Mouse (Mus musculus): Measurements from ENCODE around the gene Eif4e3. TPM values are rescaled to one million over a fixed set of nuclear protein-coding genes. Genes with fewer than 3 reads are reported as not detected.

Gene Eif4e3
- total and polyA plus RNA-seq, 2 experiments from 2014 or later, result 15.4 to 18.9 TPM

GRCm38 (mm10) chr6:99604758-99605157 is 61.8 kb downstream of the Eif4e3 start:
- TF ChIP-seq CTCF (IDR thresholded peaks at IDR 0.05; ENCODE audit: low read depth) (no peak), EP300 (IDR thresholded peaks at IDR 0.05; ENCODE audit: low read depth) (no peak)
- peak; percentile 68 for ATAC-seq (ENCODE audit: insufficient read depth, low read depth)
- 35% methylated on average over 2 of the region's 2 CpGs for WGBS
- Histone ChIP-seq H3K27me3 (ENCODE audit: control insufficient read depth, insufficient read depth, low read length) (no peaks in the 10 kb centered on the region), H3K4me3 (ENCODE audit: low read depth, low read length) (no peak overlapping the region), H3K4me1 (ENCODE audit: control insufficient read depth, insufficient read depth) (0 out of 2 replicates have a peak, but pooled peaks cover 3% of the 10 kb centered on the region), H3K27ac (ENCODE audit: low read depth) (no peak overlapping the region), H3K9ac (replicated peaks; ENCODE audit: low read depth, low read length) (no peak overlapping the region), H3K4me2 (ENCODE audit: low read depth, low read length) (no peak overlapping the region), H3K9me3 (replicated peaks; ENCODE audit: control insufficient read depth, low read length) (no peaks in the 10 kb centered on the region), H3K36me3 (replicated peaks; ENCODE audit: control insufficient read depth, insufficient read depth, low read length) (no peaks in the 10 kb centered on the region)
- DNase-seq (ENCODE audit: low spot score), result peak; percentile 57

GRCm38 (mm10) chr6:99602434-99602833 is 64.1 kb downstream of the Eif4e3 start:
- H3K27ac ChIP-seq (ENCODE audit: low read depth), result no peak overlapping the region
- TF ChIP-seq EP300 (IDR thresholded peaks at IDR 0.05; ENCODE audit: low read depth), result no peak
- TF ChIP-seq CTCF (IDR thresholded peaks at IDR 0.05; ENCODE audit: low read depth), result no peak
- H3K4me3 ChIP-seq (ENCODE audit: low read depth, low read length), result no peak overlapping the region
- no peak overlapping the region for H3K9ac ChIP-seq (replicated peaks; ENCODE audit: low read depth, low read length)
- no peak for ATAC-seq (ENCODE audit: insufficient read depth, low read depth)
- H3K4me1 ChIP-seq (ENCODE audit: control insufficient read depth, insufficient read depth), result 0 out of 2 replicates have a peak, but pooled peaks cover 3% of the 10 kb centered on the region
- no peak overlapping the region for H3K4me2 ChIP-seq (ENCODE audit: low read depth, low read length)
- DNase-seq (ENCODE audit: low spot score), result no peak
- WGBS, result 83% methylated on average over 7 of the region's 7 CpGs
- H3K36me3 ChIP-seq (replicated peaks; ENCODE audit: control insufficient read depth, insufficient read depth, low read length), result no peaks in the 10 kb centered on the region
- no peaks in the 10 kb centered on the region for H3K27me3 ChIP-seq (ENCODE audit: control insufficient read depth, insufficient read depth, low read length)
- no peaks in the 10 kb centered on the region for H3K9me3 ChIP-seq (replicated peaks; ENCODE audit: control insufficient read depth, low read length)

- no peaks in the 10 kb centered on the region for H3K36me3 ChIP-seq (replicated peaks; ENCODE audit: control insufficient read depth, insufficient read depth, low read length)
- H3K27ac ChIP-seq (ENCODE audit: low read depth), result no peak overlapping the region
- H3K4me3 ChIP-seq (ENCODE audit: low read depth, low read length), result no peak overlapping the region
- ATAC-seq (ENCODE audit: insufficient read depth, low read depth), result no peak
- DNase-seq (ENCODE audit: low spot score), result no peak
- H3K9me3 ChIP-seq (replicated peaks; ENCODE audit: control insufficient read depth, low read length), result no peaks in the 10 kb centered on the region
- H3K27me3 ChIP-seq (ENCODE audit: control insufficient read depth, insufficient read depth, low read length), result no peaks in the 10 kb centered on the region
- TF ChIP-seq EP300 (IDR thresholded peaks at IDR 0.05; ENCODE audit: low read depth), result no peak
- TF ChIP-seq CTCF (IDR thresholded peaks at IDR 0.05; ENCODE audit: low read depth), result no peak
- WGBS, result 61% methylated on average over 8 of the region's 8 CpGs
- H3K9ac ChIP-seq (replicated peaks; ENCODE audit: low read depth, low read length), result no peak overlapping the region
- no peak overlapping the region for H3K4me2 ChIP-seq (ENCODE audit: low read depth, low read length)
- H3K4me1 ChIP-seq (ENCODE audit: control insufficient read depth, insufficient read depth), result 0 out of 2 replicates have a peak, but pooled peaks cover 3% of the 10 kb centered on the region
These were observed 65.7 kb downstream of the Eif4e3 start for GRCm38 (mm10) chr6:99600886-99601285.

DNA sequence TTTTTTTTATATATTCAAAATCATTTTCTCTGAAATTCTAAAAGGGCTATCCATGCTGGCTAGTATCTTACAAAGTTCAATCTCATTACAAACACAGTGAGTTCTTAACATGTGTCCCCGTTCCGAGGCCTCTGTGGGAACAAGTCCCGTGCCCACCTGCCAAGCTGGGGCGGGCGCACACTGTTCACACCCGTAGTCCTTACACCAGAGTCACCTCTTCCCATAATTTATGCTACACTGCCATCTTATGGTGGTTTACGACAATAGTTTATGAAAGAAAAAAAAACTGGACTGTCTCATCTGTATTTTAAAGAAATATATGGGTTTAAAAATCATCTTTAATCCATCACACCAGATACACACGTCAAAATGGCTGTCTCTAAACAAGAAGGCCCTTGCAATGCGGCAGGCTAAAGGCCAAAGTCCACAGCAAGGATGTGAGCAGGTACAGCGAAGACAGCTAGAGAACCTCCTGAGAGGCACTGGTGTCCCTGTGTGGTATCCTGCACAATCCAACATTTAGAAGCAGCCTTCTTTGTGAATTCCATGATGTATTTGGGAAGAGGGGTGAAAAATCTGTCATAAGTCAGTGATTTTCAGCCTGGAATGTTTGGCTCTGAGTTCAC is 66.3 kb downstream of the Eif4e3 start:
- Histone ChIP-seq H3K27me3 (ENCODE audit: control insufficient read depth, insufficient read depth, low read length) (no peaks in the 10 kb centered on the region), H3K9me3 (replicated peaks; ENCODE audit: control insufficient read depth, low read length) (no peaks in the 10 kb centered on the region), H3K4me3 (ENCODE audit: low read depth, low read length) (no peak overlapping the region), H3K9ac (replicated peaks; ENCODE audit: low read depth, low read length) (no peak overlapping the region), H3K36me3 (replicated peaks; ENCODE audit: control insufficient read depth, insufficient read depth, low read length) (no peaks in the 10 kb centered on the region), H3K27ac (ENCODE audit: low read depth) (no peak overlapping the region), H3K4me2 (ENCODE audit: low read depth, low read length) (peak overlapping the region; percentile 39; the same call in 1 of the 2 replicates), H3K4me1 (ENCODE audit: control insufficient read depth, insufficient read depth) (0 out of 2 replicates have a peak, but pooled peaks cover 3% of the 10 kb centered on the region)
- ATAC-seq (ENCODE audit: insufficient read depth, low read depth) (peak; percentile 80), DNase-seq (ENCODE audit: low spot score) (peak; percentile 78)
- WGBS, result 23% methylated on average over 10 of the region's 10 CpGs
- TF ChIP-seq CTCF (IDR thresholded peaks at IDR 0.05; ENCODE audit: low read depth) (peak; percentile 66), EP300 (IDR thresholded peaks at IDR 0.05; ENCODE audit: low read depth) (no peak)

- TF ChIP-seq EP300 (IDR thresholded peaks at IDR 0.05; ENCODE audit: low read depth), result no peak
- 42% methylated on average over 8 of the region's 8 CpGs for WGBS
- Histone ChIP-seq H3K4me2 (ENCODE audit: low read depth, low read length) (peak overlapping the region; percentile 39; the same call in 1 of the 2 replicates), H3K36me3 (replicated peaks; ENCODE audit: control insufficient read depth, insufficient read depth, low read length) (no peaks in the 10 kb centered on the region), H3K9me3 (replicated peaks; ENCODE audit: control insufficient read depth, low read length) (no peaks in the 10 kb centered on the region), H3K27ac (ENCODE audit: low read depth) (no peak overlapping the region), H3K4me3 (ENCODE audit: low read depth, low read length) (no peak overlapping the region), H3K9ac (replicated peaks; ENCODE audit: low read depth, low read length) (no peak overlapping the region), H3K27me3 (ENCODE audit: control insufficient read depth, insufficient read depth, low read length) (no peaks in the 10 kb centered on the region), H3K4me1 (ENCODE audit: control insufficient read depth, insufficient read depth) (0 out of 2 replicates have a peak, but pooled peaks cover 3% of the 10 kb centered on the region)
- DNase-seq (ENCODE audit: low spot score) (no peak), ATAC-seq (ENCODE audit: insufficient read depth, low read depth) (no peak)
These were observed 66.9 kb downstream of the Eif4e3 start for GRCm38 (mm10) chr6:99599651-99600050.

DNA sequence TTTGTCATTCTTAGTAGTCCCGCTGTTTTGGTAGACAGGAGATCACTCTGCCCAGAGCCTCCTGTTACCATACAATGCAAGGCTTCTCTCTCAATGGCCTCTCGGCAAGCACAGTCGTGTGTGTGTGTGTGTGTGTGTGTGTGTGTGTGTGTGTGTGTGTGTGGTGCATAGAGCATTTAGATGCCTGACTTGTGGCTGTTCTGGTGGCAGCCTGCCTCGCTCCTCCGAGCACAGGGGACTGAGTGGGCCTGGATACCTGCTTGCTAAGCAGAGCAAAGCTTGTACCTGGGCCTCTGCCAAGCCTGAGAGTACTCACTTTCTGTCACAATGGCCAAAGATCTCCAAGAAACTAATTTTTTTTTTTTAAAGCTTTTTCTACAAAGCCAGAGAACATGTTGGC is 67.3 kb downstream of the Eif4e3 start:
- no peak for DNase-seq (ENCODE audit: low spot score)
- no peak for ATAC-seq (ENCODE audit: insufficient read depth, low read depth)

More for the DNA sequence above, 67.3 kb downstream of the Eif4e3 start:
- no peaks in the 10 kb centered on the region for H3K9me3 ChIP-seq (replicated peaks; ENCODE audit: control insufficient read depth, low read length)
- H3K4me1 ChIP-seq (ENCODE audit: control insufficient read depth, insufficient read depth), result 0 out of 2 replicates have a peak, but pooled peaks cover under 1% of the 10 kb centered on the region
- no peak overlapping the region for H3K9ac ChIP-seq (replicated peaks; ENCODE audit: low read depth, low read length)
- no peak overlapping the region for H3K4me2 ChIP-seq (ENCODE audit: low read depth, low read length)
- WGBS, result 77% methylated on average over 5 of the region's 5 CpGs
- H3K27me3 ChIP-seq (ENCODE audit: control insufficient read depth, insufficient read depth, low read length), result no peaks in the 10 kb centered on the region
- no peak overlapping the region for H3K4me3 ChIP-seq (ENCODE audit: low read depth, low read length)
- H3K27ac ChIP-seq (ENCODE audit: low read depth), result no peak overlapping the region
- no peaks in the 10 kb centered on the region for H3K36me3 ChIP-seq (replicated peaks; ENCODE audit: control insufficient read depth, insufficient read depth, low read length)
- TF ChIP-seq EP300 (IDR thresholded peaks at IDR 0.05; ENCODE audit: low read depth), result no peak
- TF ChIP-seq CTCF (IDR thresholded peaks at IDR 0.05; ENCODE audit: low read depth), result no peak
